Mouse (Mus musculus): ENCODE measurements around the gene Ptprg. TPM values are rescaled to one million over a fixed set of nuclear protein-coding genes. Genes with fewer than 3 reads are reported as not detected.
A peak's percentile ranks its signal among the peaks of the same experiment; 100 is the strongest.

The Ptprg gene
- polyA plus RNA-seq, 1 experiment from 2014 or later = 33.7 TPM

DNA sequence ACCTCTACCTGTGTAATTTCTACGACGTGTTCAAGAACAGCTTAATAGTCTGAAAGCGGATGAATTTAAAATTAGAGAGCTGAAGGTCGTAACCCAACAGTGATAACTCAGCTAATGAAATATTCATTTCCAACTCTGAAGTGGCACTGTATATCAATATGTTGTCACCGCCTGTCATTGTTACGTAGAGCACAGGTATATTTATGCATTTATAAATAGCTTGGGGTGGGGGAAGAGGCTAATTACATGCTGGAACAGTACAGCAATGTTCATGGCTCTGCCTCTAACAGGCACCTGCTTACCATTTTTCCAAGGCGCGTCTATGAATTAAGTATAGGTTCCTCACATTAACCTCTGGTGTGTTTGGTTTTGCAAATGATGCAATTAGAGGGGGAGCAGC is 199.3 kb downstream of the Ptprg start:
- Histone ChIP-seq H3K27ac (ENCODE audit: low read depth, low read length) (no peak overlapping the region), H3K9ac (ENCODE audit: low read length) (no peak overlapping the region), H3K27me3 (ENCODE audit: control insufficient read depth, insufficient read depth, low read length) (no peaks in the 10 kb centered on the region), H3K4me1 (ENCODE audit: control insufficient read depth, insufficient read depth, low read length) (no peaks in the 10 kb centered on the region; the same call in 1 of the 2 replicates), H3K4me2 (no peak overlapping the region), H3K4me3 (ENCODE audit: low read depth, low read length) (no peak overlapping the region), H3K9me3 (ENCODE audit: control insufficient read depth, low read length) (no peaks in the 10 kb centered on the region), H3K36me3 (ENCODE audit: control insufficient read depth, insufficient read depth, low read length) (no peaks in the 10 kb centered on the region)
- no peak for DNase-seq (ENCODE audit: low spot score, missing footprints)
- 88% methylated on average over 8 of the region's 8 CpGs for WGBS
- ATAC-seq (ENCODE audit: low FRiP score) = no peak

DNA sequence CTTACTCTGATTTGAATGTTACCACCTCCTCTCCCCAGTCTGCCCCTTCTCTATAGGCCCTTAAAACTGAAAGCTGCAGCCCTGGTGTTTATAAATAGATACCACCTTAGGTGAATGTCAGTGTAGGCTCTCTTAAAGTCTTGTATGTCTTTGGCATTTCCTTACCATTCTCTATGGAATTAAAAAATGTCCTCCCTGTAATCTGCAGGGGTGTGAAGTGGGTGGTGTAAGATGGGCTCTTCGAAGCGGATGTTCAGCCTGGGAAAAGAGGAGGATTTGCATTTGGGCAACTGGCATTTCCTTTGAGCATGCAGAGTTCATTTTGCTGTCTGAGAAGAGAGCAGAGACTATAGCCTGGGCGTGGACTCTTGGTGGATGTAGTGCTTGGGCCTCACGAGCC is 201.3 kb downstream of the Ptprg start:
- DNase-seq (ENCODE audit: low spot score, missing footprints) (no peak), ATAC-seq (ENCODE audit: low FRiP score) (no peak)
- WGBS = 86% methylated on average over 4 of the region's 4 CpGs
- Histone ChIP-seq H3K36me3 (ENCODE audit: control insufficient read depth, insufficient read depth, low read length) (no peaks in the 10 kb centered on the region), H3K4me2 (no peak overlapping the region), H3K4me1 (ENCODE audit: control insufficient read depth, insufficient read depth, low read length) (no peaks in the 10 kb centered on the region; the same call in 1 of the 2 replicates), H3K27ac (ENCODE audit: low read depth, low read length) (no peak overlapping the region), H3K9me3 (ENCODE audit: control insufficient read depth, low read length) (no peaks in the 10 kb centered on the region), H3K27me3 (ENCODE audit: control insufficient read depth, insufficient read depth, low read length) (no peaks in the 10 kb centered on the region), H3K4me3 (ENCODE audit: low read depth, low read length) (no peak overlapping the region), H3K9ac (ENCODE audit: low read length) (no peak overlapping the region)

DNA sequence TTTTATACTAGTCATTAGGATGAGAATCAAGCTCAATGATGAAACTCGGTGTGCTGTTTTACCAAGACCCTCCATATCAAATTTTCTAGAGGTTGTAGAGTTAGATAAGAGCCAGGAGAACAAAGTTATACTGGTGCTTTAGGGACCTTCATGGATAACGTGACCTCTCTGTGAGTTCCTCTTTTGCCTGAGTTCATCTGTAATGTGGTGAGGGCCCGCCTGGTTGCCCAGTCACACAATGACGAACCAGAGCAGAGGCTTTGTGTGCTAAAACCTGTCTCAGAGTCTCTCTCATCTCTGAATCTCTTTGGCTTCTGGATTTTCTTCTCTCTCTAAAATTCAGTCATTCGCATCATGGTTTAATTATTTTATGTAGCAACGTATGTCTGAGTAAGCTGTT is 204.9 kb downstream of the Ptprg start:
- Histone ChIP-seq H3K27ac (ENCODE audit: low read depth, low read length) (no peak overlapping the region), H3K27me3 (ENCODE audit: control insufficient read depth, insufficient read depth, low read length) (no peaks in the 10 kb centered on the region), H3K4me3 (ENCODE audit: low read depth, low read length) (no peak overlapping the region), H3K9ac (ENCODE audit: low read length) (no peak overlapping the region), H3K4me1 (ENCODE audit: control insufficient read depth, insufficient read depth, low read length) (no peaks in the 10 kb centered on the region; the same call in 1 of the 2 replicates), H3K4me2 (no peak overlapping the region), H3K9me3 (ENCODE audit: control insufficient read depth, low read length) (no peaks in the 10 kb centered on the region), H3K36me3 (ENCODE audit: control insufficient read depth, insufficient read depth, low read length) (no peaks in the 10 kb centered on the region)
- DNase-seq (ENCODE audit: low spot score, missing footprints) (no peak), ATAC-seq (ENCODE audit: low FRiP score) (no peak)
- WGBS = 89% methylated on average over 6 of the region's 6 CpGs

DNA sequence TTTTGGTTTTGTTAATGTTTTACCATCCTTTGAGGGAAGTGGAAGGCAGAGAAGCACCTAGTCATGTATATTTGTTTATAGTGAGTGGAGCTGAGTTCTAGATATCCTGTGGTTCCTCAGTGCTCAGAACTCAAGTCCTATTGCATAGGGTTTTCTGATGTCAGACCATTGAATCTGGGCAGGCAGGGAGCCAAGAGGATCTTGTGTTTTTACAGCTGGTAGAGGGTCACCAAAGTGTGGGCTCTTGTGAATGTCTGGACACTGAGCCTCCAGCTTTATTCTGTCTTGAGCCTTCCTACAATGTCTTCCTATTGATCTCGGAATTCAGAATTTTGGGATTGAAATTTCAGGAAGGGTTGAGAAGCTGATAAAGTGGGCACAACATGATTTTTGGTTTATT is 206.0 kb downstream of the Ptprg start:
- Histone ChIP-seq H3K4me3 (ENCODE audit: low read depth, low read length) (no peak overlapping the region), H3K4me1 (ENCODE audit: control insufficient read depth, insufficient read depth, low read length) (no peaks in the 10 kb centered on the region), H3K36me3 (ENCODE audit: control insufficient read depth, insufficient read depth, low read length) (no peaks in the 10 kb centered on the region), H3K27ac (ENCODE audit: low read depth, low read length) (no peak overlapping the region), H3K9ac (ENCODE audit: low read length) (no peak overlapping the region), H3K4me2 (no peak overlapping the region), H3K9me3 (ENCODE audit: control insufficient read depth, low read length) (no peaks in the 10 kb centered on the region), H3K27me3 (ENCODE audit: control insufficient read depth, insufficient read depth, low read length) (no peaks in the 10 kb centered on the region)
- no peak for ATAC-seq (ENCODE audit: low FRiP score)
- no peak for DNase-seq (ENCODE audit: low spot score, missing footprints)
- WGBS = 76% methylated on average over 1 of the region's 1 CpGs

DNA sequence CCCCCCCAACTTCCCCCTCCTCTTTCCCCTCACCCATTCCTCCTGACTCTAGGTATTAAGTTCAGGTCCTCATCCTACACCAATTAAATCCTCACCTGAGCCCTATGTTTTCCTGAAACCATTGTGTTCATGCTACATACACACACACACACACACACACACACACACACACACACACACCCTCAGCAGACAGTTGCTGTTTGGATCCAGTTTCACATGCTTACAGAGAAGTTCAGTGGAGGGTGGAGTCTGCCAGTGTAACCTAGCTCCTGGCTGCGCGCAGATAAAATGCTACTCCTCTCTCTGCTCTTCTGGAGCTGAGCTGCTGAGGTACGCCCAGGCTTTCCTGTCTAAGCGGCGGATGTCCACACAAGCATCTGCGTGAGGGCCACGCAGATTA is 209.7 kb downstream of the Ptprg start:
- ATAC-seq (ENCODE audit: low FRiP score) (no peak), DNase-seq (ENCODE audit: low spot score, missing footprints) (no peak)
- Histone ChIP-seq H3K4me1 (ENCODE audit: control insufficient read depth, insufficient read depth, low read length) (peaks cover 4% of the 10 kb centered on the region), H3K9me3 (ENCODE audit: control insufficient read depth, low read length) (no peaks in the 10 kb centered on the region), H3K27ac (ENCODE audit: low read depth, low read length) (no peak overlapping the region), H3K4me2 (no peak overlapping the region), H3K27me3 (ENCODE audit: control insufficient read depth, insufficient read depth, low read length) (no peaks in the 10 kb centered on the region), H3K9ac (ENCODE audit: low read length) (no peak overlapping the region), H3K4me3 (ENCODE audit: low read depth, low read length) (no peak overlapping the region), H3K36me3 (ENCODE audit: control insufficient read depth, insufficient read depth, low read length) (no peaks in the 10 kb centered on the region)
- 71% methylated on average over 7 of the region's 7 CpGs for whole genome bisulfite sequencing

DNA sequence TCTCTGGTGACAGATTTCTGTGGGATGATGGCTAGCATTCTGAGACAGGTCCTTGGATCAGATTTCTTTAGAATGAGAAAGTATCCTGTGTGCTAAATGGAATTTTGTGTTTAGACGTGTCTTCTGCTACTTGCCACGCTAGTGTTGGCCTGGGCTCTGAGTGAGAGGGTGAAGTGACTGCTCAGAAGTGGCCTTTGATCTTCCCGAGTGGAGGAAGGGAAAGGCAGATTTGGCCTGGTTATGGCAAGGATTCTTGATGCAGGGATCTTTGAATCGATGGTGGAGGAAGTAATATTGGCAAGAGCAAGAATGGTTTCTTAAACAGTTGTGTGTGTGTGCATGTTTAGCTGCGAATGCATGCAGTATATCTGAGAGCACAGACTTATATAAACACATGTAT is 219.4 kb downstream of the Ptprg start:
- Histone ChIP-seq H3K4me1 (ENCODE audit: control insufficient read depth, insufficient read depth, low read length) (peaks cover 15% of the 10 kb centered on the region), H3K27ac (ENCODE audit: low read depth, low read length) (no peak overlapping the region), H3K4me3 (ENCODE audit: low read depth, low read length) (no peak overlapping the region), H3K9me3 (ENCODE audit: control insufficient read depth, low read length) (no peaks in the 10 kb centered on the region), H3K4me2 (no peak overlapping the region), H3K9ac (ENCODE audit: low read length) (no peak overlapping the region), H3K27me3 (ENCODE audit: control insufficient read depth, insufficient read depth, low read length) (no peaks in the 10 kb centered on the region), H3K36me3 (ENCODE audit: control insufficient read depth, insufficient read depth, low read length) (no peaks in the 10 kb centered on the region)
- 64% methylated on average over 5 of the region's 5 CpGs for WGBS
- no peak for DNase-seq (ENCODE audit: low spot score, missing footprints)
- ATAC-seq (ENCODE audit: low FRiP score) = no peak

DNA sequence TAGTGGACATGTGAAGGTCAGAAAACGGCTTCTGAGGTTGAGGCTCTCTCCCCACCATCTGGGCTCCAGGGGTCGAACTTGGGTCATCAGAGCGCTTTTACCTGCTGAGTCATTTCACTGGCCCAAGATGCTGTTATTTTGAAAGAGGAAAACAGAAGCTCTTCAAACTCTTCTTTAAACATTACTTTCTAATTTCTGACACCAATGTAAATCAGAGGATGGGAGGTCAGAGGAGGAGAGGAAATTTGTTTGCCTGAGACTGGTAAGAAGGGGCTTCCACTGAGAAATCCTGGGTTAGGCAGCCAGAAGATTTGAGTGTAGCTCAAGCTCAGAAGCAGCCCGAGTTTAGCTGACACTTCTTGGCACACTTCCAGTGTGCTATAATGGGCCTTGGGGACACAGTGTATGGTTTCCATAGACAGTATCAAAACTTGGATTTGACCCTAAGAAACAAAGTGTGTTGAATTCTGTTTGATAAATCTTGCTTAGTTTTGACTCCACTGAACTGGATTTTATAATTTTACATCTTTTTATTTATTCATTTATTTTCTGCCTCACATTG is 221.2 kb downstream of the Ptprg start:
- DNase-seq (ENCODE audit: low spot score, missing footprints) (peak; percentile 84), ATAC-seq (ENCODE audit: low FRiP score) (no peak)
- no peak overlapping the region for H3K27ac ChIP-seq (ENCODE audit: low read depth, low read length)
- H3K27me3 ChIP-seq (ENCODE audit: control insufficient read depth, insufficient read depth, low read length) = no peaks in the 10 kb centered on the region
- no peaks in the 10 kb centered on the region for H3K36me3 ChIP-seq (ENCODE audit: control insufficient read depth, insufficient read depth, low read length)
- no peaks in the 10 kb centered on the region for H3K9me3 ChIP-seq (ENCODE audit: control insufficient read depth, low read length)
- H3K9ac ChIP-seq (ENCODE audit: low read length) = no peak overlapping the region
- peaks cover 15% of the 10 kb centered on the region for H3K4me1 ChIP-seq (ENCODE audit: control insufficient read depth, insufficient read depth, low read length)
- no peak overlapping the region for H3K4me3 ChIP-seq (ENCODE audit: low read depth, low read length)
- WGBS = 44% methylated on average over 4 of the region's 4 CpGs
- H3K4me2 ChIP-seq = no peak overlapping the region

DNA sequence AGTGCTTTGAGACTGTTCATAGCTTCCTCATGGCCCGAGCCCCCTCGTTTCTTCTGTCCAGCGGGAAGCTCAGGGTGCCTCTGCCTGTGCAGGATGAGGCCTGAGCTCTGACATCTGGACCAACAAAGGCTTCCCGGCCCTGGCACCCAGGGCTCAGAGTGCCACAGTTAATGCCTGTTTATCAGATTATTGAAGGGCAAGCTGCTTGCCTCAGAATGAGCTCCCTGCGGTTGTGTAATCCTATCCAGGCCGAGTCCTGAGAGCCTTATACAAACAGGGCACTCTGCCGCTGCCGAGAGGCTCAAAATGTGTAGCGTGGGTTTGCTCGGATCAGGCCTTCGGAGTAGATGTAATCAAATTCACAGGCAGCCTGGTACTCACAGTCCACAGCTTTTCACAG is 221.9 kb downstream of the Ptprg start:
- Histone ChIP-seq H3K27ac (ENCODE audit: low read depth, low read length) (peak overlapping the region; percentile 35; the same call in 1 of the 2 replicates), H3K4me3 (ENCODE audit: low read depth, low read length) (no peak overlapping the region), H3K36me3 (ENCODE audit: control insufficient read depth, insufficient read depth, low read length) (no peaks in the 10 kb centered on the region), H3K9ac (ENCODE audit: low read length) (no peak overlapping the region), H3K27me3 (ENCODE audit: control insufficient read depth, insufficient read depth, low read length) (no peaks in the 10 kb centered on the region), H3K4me1 (ENCODE audit: control insufficient read depth, insufficient read depth, low read length) (peaks cover 15% of the 10 kb centered on the region), H3K4me2 (peak overlapping the region; percentile 12; the same call in 1 of the 2 replicates), H3K9me3 (ENCODE audit: control insufficient read depth, low read length) (no peaks in the 10 kb centered on the region)
- peak; percentile 92 for DNase-seq (ENCODE audit: low spot score, missing footprints)
- WGBS = 6% methylated on average over 11 of the region's 11 CpGs
- ATAC-seq (ENCODE audit: low FRiP score) = peak; percentile 73

DNA sequence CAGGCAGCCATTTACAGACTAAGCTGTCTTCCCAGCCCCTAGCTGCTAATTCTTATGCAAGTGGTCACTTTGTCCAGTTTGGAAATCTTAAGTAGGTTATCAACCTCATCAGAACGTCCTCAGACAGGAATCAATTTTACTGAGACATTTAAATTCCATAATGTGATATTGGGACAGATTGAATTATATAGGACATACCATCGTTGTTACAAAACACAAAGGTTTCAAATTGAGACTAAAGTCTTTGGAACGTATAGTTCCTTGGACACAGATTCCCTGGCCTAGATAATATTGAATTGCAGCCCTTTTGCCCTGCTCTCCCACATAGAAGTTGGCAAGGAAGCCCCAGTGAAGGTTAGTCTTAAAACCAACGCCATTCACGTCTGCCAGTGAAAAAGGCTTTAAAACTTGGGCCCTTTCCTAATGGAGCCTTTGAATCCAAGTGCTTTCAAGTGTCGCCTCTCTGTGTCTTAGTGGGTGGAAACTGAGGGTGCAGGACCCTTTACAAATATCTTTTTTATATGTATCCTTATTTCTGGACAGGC is 222.7 kb downstream of the Ptprg start:
- H3K4me1 ChIP-seq (ENCODE audit: control insufficient read depth, insufficient read depth, low read length) = peaks cover 15% of the 10 kb centered on the region
- H3K36me3 ChIP-seq (ENCODE audit: control insufficient read depth, insufficient read depth, low read length) = no peaks in the 10 kb centered on the region
- H3K27me3 ChIP-seq (ENCODE audit: control insufficient read depth, insufficient read depth, low read length) = no peaks in the 10 kb centered on the region
- no peak overlapping the region for H3K4me3 ChIP-seq (ENCODE audit: low read depth, low read length)
- no peak for ATAC-seq (ENCODE audit: low FRiP score)
- H3K4me2 ChIP-seq = no peak overlapping the region
- H3K27ac ChIP-seq (ENCODE audit: low read depth, low read length) = no peak overlapping the region
- no peak for DNase-seq (ENCODE audit: low spot score, missing footprints)
- H3K9ac ChIP-seq (ENCODE audit: low read length) = no peak overlapping the region
- WGBS = 74% methylated on average over 6 of the region's 6 CpGs
- H3K9me3 ChIP-seq (ENCODE audit: control insufficient read depth, low read length) = no peaks in the 10 kb centered on the region

Measured in midbrain, embryonic 11.5 days (tissue).